Mouse (Mus musculus) megakaryocyte-erythroid progenitor cell, adult 5-6 weeks (primary cell): ENCODE results near the gene Rhox8. TPM values are rescaled to one million over a fixed set of nuclear protein-coding genes. Genes with fewer than 3 reads are reported as not detected.
"Not testable (repeated sequence)": the region's sequence is repeated elsewhere in the genome, so short reads cannot be mapped to it uniquely, and the experiment has no call there.

Experiments used
- ATAC-seq: replicated peaks from 2 replicates; pipeline ENCODE4 v1.8.0; 2016; ENCODE audit warnings: mild to moderate bottlenecking, inconsistent platforms; ENCODE audit not compliant: severe bottlenecking, poor library complexity, low FRiP score, low TSS enrichment
- total RNA-seq, 2 experiments: library from RNA; stranded (forward) in 1 of 2; stranded (reverse) in 1 of 2; fragments of 200-1000, 215-1000 nt in 1 of 2; fragments of >200 nt in 1 of 2; fragmentation: Nextera tagmentation in 1 of 2; gene quantifications; 2 replicates each; pipeline ENCODE4 v1.2.3; 2014 to 2017

Gene Rhox8
- total RNA-seq (2014; fragmentation: Nextera tagmentation) (0.74 TPM in 1 of 2 replicates, not detected in the other), total RNA-seq (2017) (not detected in 2 replicates)

- no peak for ATAC-seq
Measured at GRCm38 (mm10) chrX:37878844-37879243, at the start of gene Rhox8. Gene Rhox8 (minus strand): TSS chrX:37878944.

GRCm38 (mm10) chrX:37916311-37916710 is 37.6 kb upstream of the Rhox8 start:
- no peak for ATAC-seq

GRCm38 (mm10) chrX:37908581-37908980 is 29.8 kb upstream of the Rhox8 start:
- ATAC-seq, result no peak

- no peak for ATAC-seq
Measured at GRCm38 (mm10) chrX:37903727-37904126, 25.0 kb upstream of the Rhox8 start.

- ATAC-seq, result not testable (repeated sequence)
Measured at GRCm38 (mm10) chrX:37901670-37902069, 22.9 kb upstream of the Rhox8 start, which contains the start of gene Rhox9. Gene Rhox9 (minus strand): TSS chrX:37901770.

- not testable (repeated sequence) for ATAC-seq
Measured at GRCm38 (mm10) chrX:37897132-37897531, 18.4 kb upstream of the Rhox8 start, which contains the start of gene Rhox7b. Gene Rhox7b (minus strand): TSS chrX:37897232.

GRCm38 (mm10) chrX:37871641-37872040 is 7.1 kb downstream of the Rhox8 start:
- ATAC-seq, result no peak

- ATAC-seq, result not testable (repeated sequence)
Measured at GRCm38 (mm10) chrX:37831386-37831785, 47.4 kb downstream of the Rhox8 start, which contains the start of gene Rhox7a. Gene Rhox7a (plus strand): TSS chrX:37831686.

GRCm38 (mm10) chrX:37826610-37827009 is 52.1 kb downstream of the Rhox8 start, which contains the start of gene Rhox6:
Gene Rhox6 (plus strand): TSS chrX:37826910.
- ATAC-seq, result not testable (repeated sequence)

Other genes starting within 250 kb of the Rhox8 start
- not detected in 2 replicates for gene Rhox2g, start 235.5 kb downstream of the Rhox8 start, total RNA-seq (2014; fragmentation: Nextera tagmentation)
- gene Rhox2g, start 235.5 kb downstream of the Rhox8 start, total RNA-seq (2017), result not detected in 2 replicates
- not detected in 2 replicates for gene Rhox4g, start 227.6 kb downstream of the Rhox8 start, total RNA-seq (2014; fragmentation: Nextera tagmentation)
- not detected in 2 replicates for gene Rhox4g, start 227.6 kb downstream of the Rhox8 start, total RNA-seq (2017)
- not detected in 2 replicates for gene Rhox3h, start 210.2 kb downstream of the Rhox8 start, total RNA-seq (2014; fragmentation: Nextera tagmentation)
- gene Rhox3h, start 210.2 kb downstream of the Rhox8 start, total RNA-seq (2017), result not detected in 2 replicates
- gene Rhox2h, start 205.7 kb downstream of the Rhox8 start, total RNA-seq (2014; fragmentation: Nextera tagmentation), result not detected in 2 replicates
- gene Rhox2h, start 205.7 kb downstream of the Rhox8 start, total RNA-seq (2017), result not detected in 2 replicates
- gene Rhox5, start 74.1 kb downstream of the Rhox8 start, total RNA-seq (2014; fragmentation: Nextera tagmentation), result not detected in 2 replicates
- not detected in 2 replicates for gene Rhox5, start 74.1 kb downstream of the Rhox8 start, total RNA-seq (2017)
- not detected in 2 replicates for gene Rhox6, start 52.0 kb downstream of the Rhox8 start, total RNA-seq (2014; fragmentation: Nextera tagmentation)
- gene Rhox6, start 52.0 kb downstream of the Rhox8 start, total RNA-seq (2017), result not detected in 2 replicates
- not detected in 2 replicates for gene Rhox7a, start 47.3 kb downstream of the Rhox8 start, total RNA-seq (2014; fragmentation: Nextera tagmentation)
- not detected in 2 replicates for gene Rhox7a, start 47.3 kb downstream of the Rhox8 start, total RNA-seq (2017)
- gene Rhox7b, start 18.3 kb upstream of the Rhox8 start, total RNA-seq (2014; fragmentation: Nextera tagmentation), result not detected in 2 replicates
- not detected in 2 replicates for gene Rhox7b, start 18.3 kb upstream of the Rhox8 start, total RNA-seq (2017)
- not detected in 2 replicates for gene Rhox9, start 22.8 kb upstream of the Rhox8 start, total RNA-seq (2014; fragmentation: Nextera tagmentation)
- gene Rhox9, start 22.8 kb upstream of the Rhox8 start, total RNA-seq (2017), result not detected in 2 replicates
- gene Btg1-ps1, start 139.9 kb upstream of the Rhox8 start, total RNA-seq (2014; fragmentation: Nextera tagmentation), result not detected in 2 replicates
- not detected in 2 replicates for gene Btg1-ps1, start 139.9 kb upstream of the Rhox8 start, total RNA-seq (2017)
- gene Btg1-ps2, start 164.2 kb upstream of the Rhox8 start, total RNA-seq (2014; fragmentation: Nextera tagmentation), result not detected in 2 replicates
- not detected in 2 replicates for gene Btg1-ps2, start 164.2 kb upstream of the Rhox8 start, total RNA-seq (2017)
- not detected in 2 replicates for gene Rhox10, start 187.5 kb upstream of the Rhox8 start, total RNA-seq (2014; fragmentation: Nextera tagmentation)
- gene Rhox10, start 187.5 kb upstream of the Rhox8 start, total RNA-seq (2017), result not detected in 2 replicates
- not detected in 2 replicates for gene Rhox11, start 206.2 kb upstream of the Rhox8 start, total RNA-seq (2014; fragmentation: Nextera tagmentation)
- not detected in 2 replicates for gene Rhox11, start 206.2 kb upstream of the Rhox8 start, total RNA-seq (2017)
- not detected in 2 replicates for gene Rhox12, start 232.0 kb upstream of the Rhox8 start, total RNA-seq (2014; fragmentation: Nextera tagmentation)
- gene Rhox12, start 232.0 kb upstream of the Rhox8 start, total RNA-seq (2017), result not detected in 2 replicates
- not detected in 2 replicates for gene Rhox13, start 242.3 kb upstream of the Rhox8 start, total RNA-seq (2014; fragmentation: Nextera tagmentation)
- not detected in 2 replicates for gene Rhox13, start 242.3 kb upstream of the Rhox8 start, total RNA-seq (2017)